Mouse (Mus musculus): ENCODE results near the gene Tmem259.

DNA sequence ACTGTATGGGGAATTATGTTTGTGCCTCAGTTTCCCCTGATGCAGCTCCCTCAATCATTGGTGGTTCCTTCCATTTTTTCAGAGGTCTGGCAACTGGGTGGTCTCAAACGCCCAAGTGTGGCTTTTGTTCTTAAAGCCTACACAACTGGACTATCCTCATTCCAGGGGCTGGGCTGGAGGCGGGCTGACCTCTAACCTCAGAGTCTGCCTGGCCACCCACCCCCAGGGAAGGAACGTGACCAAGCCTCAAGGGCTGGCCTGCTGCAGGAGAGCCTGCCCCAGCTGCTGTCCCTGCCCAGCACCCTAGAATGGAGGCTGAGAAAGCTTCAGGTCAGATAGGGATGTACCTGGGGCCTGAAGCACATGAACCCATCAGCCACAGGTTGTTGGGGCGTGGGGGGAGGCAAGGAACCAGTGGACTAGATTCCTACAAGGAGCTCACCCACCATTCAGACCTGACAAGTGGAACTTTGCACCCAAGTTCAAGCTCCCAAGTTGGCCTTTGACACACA is 27.4 kb downstream of the Tmem259 start:
- TF ChIP-seq CTCF (conservative IDR thresholded peaks at IDR 0.05; ENCODE audit: low read length) (no peak), NANOG (IDR thresholded peaks at IDR 0.05; ENCODE audit: borderline replicate concordance, low read length) (no peak)
